Mouse (Mus musculus) ES-Bruce4 (cell line): ENCODE data around the gene Atxn2. TPM values are rescaled to one million over a fixed set of nuclear protein-coding genes. Genes with fewer than 3 reads are reported as not detected.
A peak's percentile ranks its signal among the peaks of the same experiment; 100 is the strongest.

Experiments used
- H3K27ac ChIP-seq: 2 replicates; pipeline ENCODE4 v1.5.1; 2012; ENCODE audit warnings: low read length, inconsistent platforms; ENCODE audit not compliant: insufficient read depth
- H3K27me3 ChIP-seq: 2 replicates; pipeline ENCODE4 v1.6.1; 2012; ENCODE audit warnings: mild to moderate bottlenecking, low read length, inconsistent platforms; ENCODE audit not compliant: control insufficient read depth, poor library complexity, insufficient read depth, severe bottlenecking
- H3K36me3 ChIP-seq: 2 replicates; pipeline ENCODE4 v1.6.1; 2012; ENCODE audit warnings: inconsistent platforms, mild to moderate bottlenecking, low read length, moderate library complexity; ENCODE audit not compliant: control insufficient read depth, poor library complexity, insufficient read depth, severe bottlenecking
- H3K4me1 ChIP-seq: one replicate; pipeline ENCODE4 v1.8.1; 2011; ENCODE audit warnings: low read length; ENCODE audit not compliant: control insufficient read depth, insufficient read depth
- H3K4me3 ChIP-seq: 2 replicates; pipeline ENCODE4 v1.5.1; 2011; ENCODE audit warnings: low read depth, mild to moderate bottlenecking, low read length
- H3K9ac ChIP-seq: 2 replicates; pipeline ENCODE4 v1.6.1; 2012; ENCODE audit warnings: low read depth, mild to moderate bottlenecking, inconsistent platforms; ENCODE audit not compliant: poor library complexity, severe bottlenecking
- H3K9me3 ChIP-seq: replicated peaks from 2 replicates; pipeline ENCODE4 v1.6.1; 2012; ENCODE audit warnings: mild to moderate bottlenecking, low read length, inconsistent platforms; ENCODE audit not compliant: control insufficient read depth, poor library complexity, insufficient read depth, severe bottlenecking
- CTCF ChIP-seq: IDR thresholded peaks from one replicate; pipeline ENCODE4 v1.8.1; 2011; ENCODE audit warnings: low read depth, low read length
- EP300 ChIP-seq: IDR thresholded peaks from 2 replicates; pipeline ENCODE4 v1.6.1; 2011; ENCODE audit warnings: low read depth, low read length; ENCODE audit not compliant: insufficient read depth
- POLR2A ChIP-seq: IDR thresholded peaks from one replicate; pipeline ENCODE4 v1.8.1; 2011; ENCODE audit warnings: low read length; ENCODE audit not compliant: insufficient read depth
- polyA plus RNA-seq: library from polyadenylated mRNA; stranded (reverse); fragments of >200 nt; gene quantifications from 2 replicates; pipeline ENCODE4 v1.2.4, GENCODE M21; 2011; ENCODE audit warnings: low read depth; ENCODE audit not compliant: missing spikeins, insufficient read depth, insufficient read length

Atxn2 gene
- polyA plus RNA-seq, 1 experiment: 284 TPM

DNA sequence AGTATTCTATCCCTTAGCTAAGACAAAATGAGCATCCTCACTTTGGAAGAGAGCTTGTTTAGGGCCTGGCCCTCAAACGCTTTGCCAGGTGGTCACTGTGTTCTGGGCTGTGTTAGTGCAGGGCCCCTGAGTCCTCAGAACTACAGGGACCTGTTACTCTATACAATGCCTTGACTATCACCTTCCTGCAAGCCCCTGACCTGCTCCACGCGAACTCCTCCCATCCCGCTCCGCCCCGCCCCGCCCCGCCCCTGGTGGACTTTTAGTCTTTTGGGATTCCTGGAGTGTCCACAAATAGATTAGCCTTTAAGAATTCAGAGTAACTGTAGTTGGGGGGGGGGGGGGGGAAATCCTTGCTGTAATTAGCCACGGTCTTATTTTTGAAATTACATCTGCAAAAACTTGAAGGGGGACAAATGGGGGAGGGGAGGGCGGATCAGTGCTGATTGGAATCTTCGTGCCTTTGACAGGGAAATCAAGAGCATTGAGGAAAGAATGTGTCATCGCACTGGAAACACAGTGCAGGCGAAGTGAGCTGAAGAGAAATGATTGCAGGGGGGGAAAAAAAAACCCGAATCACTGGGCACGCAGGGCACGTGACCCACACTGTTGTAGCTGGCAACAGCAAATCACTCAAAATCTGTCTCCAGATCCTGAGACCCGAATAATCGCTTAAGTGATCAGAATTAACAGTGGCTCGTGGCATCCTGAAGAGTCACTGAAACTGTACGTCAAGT, 6.5 kb upstream of the Atxn2 start:
- H3K4me1 ChIP-seq: peaks cover 6% of the 10 kb centered on the region
- no peaks in the 10 kb centered on the region for H3K36me3 ChIP-seq
- no peaks in the 10 kb centered on the region for H3K9me3 ChIP-seq
- H3K27ac ChIP-seq: peak overlapping the region; percentile 87
- TF ChIP-seq EP300: 0 out of 2 replicates have a peak, but pooled peaks have one; percentile 53
- no peak for TF ChIP-seq CTCF
- TF ChIP-seq POLR2A: no peak
- H3K27me3 ChIP-seq: no peaks in the 10 kb centered on the region
- H3K9ac ChIP-seq: peak overlapping the region; percentile 23; the same call in 1 of the 2 replicates
- H3K4me3 ChIP-seq: peak overlapping the region; percentile 30

DNA sequence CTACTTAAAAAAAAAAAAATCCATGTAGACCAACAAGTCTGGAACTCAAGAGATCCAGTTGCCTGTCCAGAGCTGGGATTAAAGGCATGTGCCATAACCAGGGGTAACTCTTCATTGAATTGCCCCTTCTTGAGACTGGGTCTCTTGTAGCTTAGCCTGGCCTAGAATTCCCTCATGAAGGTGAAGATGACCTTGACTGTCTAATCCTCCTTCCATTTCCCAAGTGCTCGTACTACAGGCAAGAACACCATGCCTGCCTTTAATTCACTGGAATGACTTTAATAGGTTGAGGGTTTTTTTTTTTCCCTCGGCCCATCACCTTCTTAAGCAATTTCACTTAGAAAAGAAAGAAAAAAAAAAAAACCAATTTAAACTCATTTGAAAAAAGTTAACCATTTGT, 735 bp upstream of the Atxn2 start:
- no peaks in the 10 kb centered on the region for H3K27me3 ChIP-seq
- peaks cover 3% of the 10 kb centered on the region for H3K4me1 ChIP-seq
- H3K9me3 ChIP-seq: no peaks in the 10 kb centered on the region
- peak overlapping the region; percentile 100 for H3K9ac ChIP-seq
- H3K36me3 ChIP-seq: no peaks in the 10 kb centered on the region
- TF ChIP-seq POLR2A: no peak
- no peak for TF ChIP-seq EP300
- TF ChIP-seq CTCF: no peak
- H3K27ac ChIP-seq: peak overlapping the region; percentile 77
- H3K4me3 ChIP-seq: peak overlapping the region; percentile 51

DNA sequence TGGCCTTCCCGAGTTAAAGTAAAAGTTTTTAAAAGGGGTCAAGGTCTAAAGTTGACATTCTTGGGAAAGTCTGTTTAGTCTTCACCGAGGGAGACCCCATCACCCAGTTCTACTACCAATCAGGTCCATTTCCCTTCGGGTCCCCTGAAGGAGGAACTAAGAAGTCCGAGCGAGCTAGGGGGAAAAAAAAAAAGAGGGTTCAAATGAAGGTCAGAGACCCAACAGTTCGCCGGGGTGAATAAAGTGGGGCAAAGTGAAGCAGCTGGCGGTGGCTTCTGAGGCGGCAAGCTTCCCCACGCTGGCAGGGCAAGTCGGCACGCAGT, 325 bp upstream of the Atxn2 start:
- TF ChIP-seq POLR2A (no peak), EP300 (no peak), CTCF (no peak)
- Histone ChIP-seq H3K4me1 (peaks cover 3% of the 10 kb centered on the region), H3K4me3 (peak overlapping the region; percentile 72), H3K27me3 (no peaks in the 10 kb centered on the region), H3K27ac (peak overlapping the region; percentile 77), H3K9ac (peak overlapping the region; percentile 100), H3K9me3 (no peaks in the 10 kb centered on the region), H3K36me3 (no peaks in the 10 kb centered on the region)

DNA sequence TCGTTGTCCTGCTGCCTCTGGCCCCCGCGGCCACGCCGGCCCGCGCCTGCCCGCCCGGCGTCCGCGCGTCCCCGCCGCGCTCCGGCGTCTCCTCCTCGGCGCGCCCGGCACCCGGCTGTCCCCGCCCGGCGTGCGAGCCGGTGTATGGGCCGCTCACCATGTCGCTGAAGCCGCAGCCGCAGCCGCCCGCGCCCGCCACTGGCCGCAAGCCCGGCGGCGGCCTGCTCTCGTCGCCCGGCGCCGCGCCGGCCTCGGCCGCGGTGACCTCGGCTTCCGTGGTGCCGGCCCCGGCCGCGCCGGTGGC, 743 bp downstream of the Atxn2 start:
- Histone ChIP-seq H3K9ac (peak overlapping the region; percentile 100), H3K9me3 (no peaks in the 10 kb centered on the region), H3K27me3 (no peaks in the 10 kb centered on the region), H3K4me1 (peaks cover 3% of the 10 kb centered on the region), H3K4me3 (peak overlapping the region; percentile 69), H3K27ac (0 out of 2 replicates have a peak overlapping the region, but pooled peaks have one; percentile 15), H3K36me3 (no peaks in the 10 kb centered on the region)
- TF ChIP-seq EP300 (no peak), CTCF (no peak), POLR2A (no peak)

DNA sequence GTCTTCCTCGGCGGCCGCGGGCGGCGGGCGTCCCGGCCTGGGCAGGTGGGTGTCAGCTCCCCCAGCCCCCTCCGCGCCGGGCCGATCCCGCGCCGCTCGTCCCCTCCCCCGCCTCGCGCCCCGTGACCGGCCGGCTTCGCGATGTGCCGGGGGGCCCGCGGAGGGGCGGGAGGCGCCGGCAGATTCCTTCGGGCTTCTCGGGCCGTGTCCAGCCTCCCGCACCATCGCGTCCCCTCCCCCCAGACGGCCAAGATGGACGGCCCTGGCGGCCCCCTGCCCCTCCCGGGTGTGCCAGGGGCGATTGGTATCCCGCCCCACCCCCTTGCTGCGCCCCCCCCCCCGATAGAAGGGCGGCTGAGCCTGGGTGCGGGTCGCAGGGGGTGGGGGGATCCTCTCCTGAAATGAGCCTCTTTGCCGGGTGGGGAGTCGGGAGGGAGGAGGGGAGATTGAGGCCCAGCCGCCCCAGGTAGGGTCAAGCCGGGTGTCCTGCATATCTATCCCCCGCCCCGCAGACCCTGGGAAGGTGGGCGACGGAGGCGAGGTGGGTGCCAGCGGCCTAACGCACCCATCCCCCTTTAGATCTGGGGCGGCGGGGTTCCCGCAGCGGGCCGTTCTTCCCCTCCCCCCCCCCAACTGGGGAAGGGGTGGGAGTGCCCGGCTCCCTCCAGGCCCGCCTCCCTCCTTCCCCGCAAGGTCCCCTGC, 1.2 kb downstream of the Atxn2 start:
- H3K27ac ChIP-seq: no peak overlapping the region
- 0 out of 2 replicates have a peak, but pooled peaks cover 3% of the 10 kb centered on the region for H3K36me3 ChIP-seq
- peaks cover 3% of the 10 kb centered on the region for H3K4me1 ChIP-seq
- no peak for TF ChIP-seq EP300
- peak overlapping the region; percentile 69 for H3K4me3 ChIP-seq
- peak overlapping the region; percentile 100 for H3K9ac ChIP-seq
- no peaks in the 10 kb centered on the region for H3K9me3 ChIP-seq
- no peaks in the 10 kb centered on the region for H3K27me3 ChIP-seq

DNA sequence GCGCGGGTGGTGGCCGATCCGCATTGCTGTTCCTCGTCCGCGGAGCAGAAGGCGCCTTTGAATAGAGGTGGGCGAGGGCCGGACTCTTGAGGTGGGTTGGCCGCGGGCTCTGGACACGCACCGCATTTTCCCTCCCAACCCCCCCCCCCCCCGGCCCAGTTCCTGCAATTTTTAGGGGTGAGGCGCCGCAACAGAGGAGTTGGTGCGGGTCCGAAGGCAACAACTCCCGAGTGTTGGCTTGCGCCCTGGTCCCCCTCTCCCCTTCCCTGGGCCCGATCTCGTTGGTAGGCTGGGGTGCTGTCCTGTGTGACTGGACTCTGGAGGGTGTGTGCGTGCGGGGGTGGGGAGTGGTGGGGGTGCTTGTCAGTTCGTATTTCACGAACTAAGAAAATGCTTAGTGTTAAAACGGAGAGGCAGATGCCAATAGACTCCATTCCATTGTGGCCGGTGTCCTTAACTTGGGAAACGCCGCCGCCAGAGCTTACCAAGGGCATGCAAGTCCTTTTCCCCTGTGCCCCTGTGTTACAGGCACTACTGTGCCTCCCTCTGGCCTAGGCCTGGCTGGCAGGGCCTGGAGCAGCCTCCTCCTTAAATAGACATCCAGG, 1.9 kb downstream of the Atxn2 start:
- H3K4me3 ChIP-seq: peak overlapping the region; percentile 69
- 0 out of 2 replicates have a peak, but pooled peaks cover 4% of the 10 kb centered on the region for H3K36me3 ChIP-seq
- H3K27ac ChIP-seq: no peak overlapping the region
- peaks cover 3% of the 10 kb centered on the region for H3K4me1 ChIP-seq
- TF ChIP-seq EP300: no peak
- no peak for TF ChIP-seq CTCF
- TF ChIP-seq POLR2A: no peak
- H3K9me3 ChIP-seq: no peaks in the 10 kb centered on the region
- H3K9ac ChIP-seq: peak overlapping the region; percentile 100
- no peaks in the 10 kb centered on the region for H3K27me3 ChIP-seq
